17 mouse cellular contexts compared by ENCODE assay signal in the genomic region with DNA sequence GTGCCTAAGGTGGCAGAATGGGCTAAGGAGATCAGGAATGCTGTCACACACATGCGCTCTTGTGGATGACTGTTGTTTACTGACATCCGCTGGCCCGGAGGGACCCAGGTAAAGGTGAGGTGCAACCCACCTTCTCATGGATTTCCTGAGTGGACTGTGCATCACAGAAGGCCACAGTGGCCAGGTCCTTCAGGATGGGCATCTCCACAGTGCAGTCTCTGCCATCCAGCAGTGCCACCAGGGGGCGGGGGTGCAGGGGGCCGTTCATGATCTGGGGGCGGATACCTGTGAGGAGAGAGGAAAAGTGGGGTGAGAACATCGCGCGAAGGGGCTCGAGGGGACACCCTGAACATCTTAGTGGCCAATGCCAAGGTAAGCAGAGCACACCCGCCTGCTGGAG.
"Had no signal": no experiment of that assay in that cellular context is flagged by ENCODE, and none has a peak within 500 bp of the region (broad histone marks: within the 10 kb centered on the region; RNA-seq: fewer than 3 reads in every experiment).

No protein-coding gene starts in this region.

- H3K27ac ChIP-seq: liver, embryonic 15.5 days; lung, embryonic 15.5 days; macrophage; midbrain, embryonic 13.5 days; midbrain, embryonic 15.5 days; neural tube, embryonic 12.5 days; stomach, embryonic 15.5 days; stomach, postnatal 0 days had no signal

- DNase-seq: liver, postnatal 0 days; lung, adult 2 months; lung, postnatal 14 days; lung, postnatal 36 days; right cerebral cortex, postnatal 14 days; thymus, adult 2 months; thymus, postnatal 25 days; thymus, postnatal 4 days had no signal

- H3K4me3 ChIP-seq: liver, embryonic 15.5 days; lung, embryonic 15.5 days; megakaryocyte, embryonic 14.5 days; midbrain, embryonic 13.5 days; midbrain, embryonic 15.5 days; neural tube, embryonic 12.5 days; stomach, embryonic 15.5 days had no signal
